Mouse (Mus musculus) kidney, postnatal 14 days (tissue): ENCODE results near the gene Arsb.

ENCODE experiments used
- DNase-seq: peaks from one replicate; pipeline ENCODE4 v3.0.0; 2022; ENCODE audit warnings: mixed read lengths

Gene Arsb

DNA sequence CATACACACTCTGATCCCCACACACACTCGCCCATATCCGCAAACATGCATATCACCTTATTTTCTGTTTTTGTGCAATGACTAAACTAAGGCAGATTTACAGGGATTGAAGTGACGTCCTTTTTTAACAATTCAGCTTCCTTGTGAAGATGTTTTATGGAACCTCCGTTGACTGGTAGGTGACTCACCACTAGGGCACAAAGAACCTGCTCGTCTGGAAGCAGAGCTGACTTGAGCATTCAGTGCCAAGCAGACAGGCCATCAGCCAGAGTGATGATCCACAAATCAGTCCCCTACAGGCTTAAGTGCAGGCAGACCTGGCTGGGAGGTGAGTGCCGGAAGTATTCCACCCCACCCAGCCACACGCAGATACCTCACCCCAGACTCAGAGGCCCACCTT is 120.7 kb downstream of the Arsb start:
- no peak for DNase-seq

DNA sequence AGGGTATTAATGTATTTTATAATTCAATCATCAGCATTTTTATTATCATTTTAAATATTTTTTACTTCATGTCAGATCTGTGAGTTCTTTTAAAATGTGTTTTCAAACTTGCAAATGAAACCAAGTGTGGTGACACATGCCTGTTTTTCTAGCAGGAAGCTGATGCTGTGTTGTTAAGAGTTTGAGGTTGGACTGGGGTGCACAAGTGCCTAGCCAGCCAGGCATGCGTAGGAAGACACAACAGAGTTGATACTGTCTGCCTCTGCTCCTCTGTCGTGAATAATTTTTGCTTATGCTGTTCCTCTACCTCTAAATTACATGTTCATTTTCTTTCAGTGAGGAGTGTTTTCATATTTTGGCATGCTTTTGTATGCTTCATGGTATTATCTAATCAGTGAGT is 122.7 kb downstream of the Arsb start:
- DNase-seq: no peak

DNA sequence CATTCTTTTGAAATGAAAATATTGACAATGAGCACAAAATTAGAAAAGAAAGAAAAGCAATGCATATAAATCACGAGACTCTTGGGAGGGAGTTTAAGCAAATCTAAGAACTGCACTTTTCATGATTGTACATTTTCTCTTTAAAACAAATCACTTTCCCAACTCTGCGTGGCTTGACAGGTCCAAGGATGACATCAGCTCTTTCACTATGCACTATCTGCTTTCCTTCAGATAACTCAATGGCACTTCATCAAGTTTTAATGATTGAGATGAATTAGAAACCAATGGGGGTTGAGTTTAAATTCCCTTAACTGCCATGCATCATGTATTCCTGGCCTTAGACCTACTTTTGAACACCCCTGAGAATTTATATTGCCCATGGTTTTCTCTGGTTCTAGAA is 124.0 kb downstream of the Arsb start:
- no peak for DNase-seq

DNA sequence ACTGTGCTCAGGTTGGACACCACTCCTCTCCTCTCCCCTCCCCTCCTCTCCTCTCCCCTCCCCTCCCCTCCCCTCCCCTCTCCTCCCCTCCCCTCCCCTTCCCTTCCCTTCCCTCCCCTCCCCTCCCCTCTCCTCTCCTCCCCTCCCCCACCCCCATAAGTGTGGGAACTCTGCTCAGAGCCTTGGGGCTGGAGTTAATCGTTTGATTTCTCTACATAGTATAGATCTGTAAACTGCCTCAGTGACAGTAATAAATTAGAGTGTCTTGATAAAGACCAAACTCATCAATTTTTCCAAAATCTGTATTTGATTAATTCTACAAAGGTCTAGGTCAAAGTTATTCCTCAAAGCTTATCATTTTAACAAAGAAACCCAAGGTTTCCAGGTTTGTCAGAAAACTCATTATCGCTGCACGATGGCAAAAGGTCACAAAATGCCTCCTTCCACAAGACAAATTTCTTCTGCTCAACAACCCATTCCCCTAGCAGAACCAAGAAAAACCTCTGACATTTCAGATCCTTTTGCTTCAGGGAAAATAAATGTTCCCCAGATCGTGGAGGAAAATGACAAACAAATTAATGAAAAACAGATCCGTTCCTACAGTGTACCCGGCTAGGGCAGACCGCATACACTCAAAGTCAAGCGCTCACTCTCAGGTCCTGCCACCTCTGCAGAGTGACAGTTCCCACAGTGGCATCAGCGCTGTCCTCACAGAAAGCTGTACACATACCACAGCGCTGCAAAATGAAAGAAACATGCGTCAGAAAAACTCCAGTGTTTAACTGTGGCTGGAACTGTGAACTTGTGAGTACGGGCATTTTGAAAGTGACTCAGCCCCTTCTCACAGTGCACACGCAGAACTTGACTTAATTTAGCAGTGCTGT is 126.8 kb downstream of the Arsb start:
- no peak for DNase-seq

DNA sequence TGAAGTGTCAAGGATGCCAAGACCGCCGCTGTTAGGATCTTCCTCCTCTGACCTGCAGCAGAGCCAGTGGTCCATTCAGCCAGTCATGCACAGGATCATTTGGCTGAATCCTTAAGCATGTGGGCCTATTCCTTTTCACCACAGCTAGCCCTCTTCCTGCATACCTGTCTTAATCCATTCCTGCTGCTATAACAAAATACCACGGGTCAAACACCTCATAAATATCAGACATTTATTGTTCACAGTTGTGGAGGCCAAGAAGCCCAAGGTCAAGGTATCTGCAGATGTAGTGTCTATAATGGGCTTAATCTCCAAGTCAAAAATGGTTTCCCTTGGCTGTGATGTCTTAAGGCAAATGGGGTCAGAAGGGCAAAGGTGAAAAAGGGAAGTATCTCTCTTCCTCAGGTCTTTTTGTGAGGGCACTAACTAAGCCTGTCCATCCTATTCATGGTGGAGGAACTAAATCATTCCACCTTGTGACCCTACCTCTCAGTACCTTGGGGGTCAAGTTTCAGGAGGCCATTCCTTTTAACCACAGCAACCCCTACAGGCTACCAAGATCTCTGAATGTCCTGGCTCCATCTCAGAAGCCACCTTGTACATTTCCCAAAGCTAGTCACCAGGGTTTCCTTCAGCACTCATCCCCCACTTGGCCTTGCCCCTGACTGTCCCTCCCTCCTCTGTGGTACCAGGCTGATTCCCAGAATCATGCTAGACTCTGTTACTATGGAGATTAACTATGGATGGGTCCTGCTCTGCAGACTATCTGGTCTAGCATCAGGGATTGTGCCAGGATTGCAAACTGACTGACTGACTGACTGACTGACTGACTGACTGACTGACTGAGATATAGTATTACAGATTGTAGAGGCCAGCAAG is 128.2 kb downstream of the Arsb start:
- no peak for DNase-seq

DNA sequence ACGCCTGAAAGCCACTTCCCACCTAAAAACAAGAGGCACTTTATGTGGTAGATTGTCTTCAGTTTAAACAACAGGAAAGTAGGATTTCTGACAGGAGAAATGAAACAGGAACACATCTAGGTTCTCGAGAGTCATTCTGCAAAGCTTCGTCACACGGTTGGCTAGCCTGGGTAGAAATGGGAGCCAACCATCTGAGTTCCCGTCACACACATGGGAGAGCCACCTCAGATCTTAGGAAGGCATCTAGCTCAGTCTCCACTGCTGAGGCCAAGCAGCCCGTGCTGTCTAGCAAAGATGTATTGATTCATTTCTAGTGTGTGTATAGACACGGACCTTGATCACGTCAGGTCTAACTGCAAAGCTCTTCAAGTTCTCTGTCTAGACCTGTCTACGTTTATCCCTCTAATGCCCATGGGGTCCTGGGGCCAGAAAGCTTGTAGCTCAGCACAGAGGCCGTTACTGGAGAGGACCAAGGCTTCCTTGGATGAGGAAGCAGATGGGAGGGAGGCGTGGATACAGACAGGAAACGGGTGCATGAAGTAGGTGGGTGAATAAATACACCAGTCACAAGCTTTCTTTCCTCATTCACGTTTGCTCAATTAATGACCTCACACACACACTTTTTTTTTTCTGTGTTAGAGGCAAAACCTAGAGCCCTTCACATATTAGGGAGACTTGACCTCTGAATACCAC is 129.7 kb downstream of the Arsb start:
- no peak for DNase-seq

DNA sequence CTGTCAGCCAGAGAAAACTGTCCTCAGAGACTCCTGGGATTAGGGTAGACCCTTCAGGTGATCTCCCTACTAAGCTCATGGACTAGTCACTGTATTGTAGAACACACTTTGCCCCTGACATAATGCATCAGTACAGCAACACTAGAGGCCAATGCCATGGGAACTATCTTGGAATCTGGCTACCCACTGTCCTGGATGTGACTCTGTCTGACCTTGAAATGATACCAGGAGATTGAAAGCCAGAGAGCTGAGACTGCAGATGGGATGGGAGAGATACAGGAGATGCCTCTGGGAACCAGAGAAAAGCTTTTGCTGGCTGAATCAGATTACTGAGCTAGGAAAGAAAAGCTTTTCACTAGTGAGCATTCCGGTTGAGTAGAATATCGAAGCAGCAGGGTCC is 130.7 kb downstream of the Arsb start:
- no peak for DNase-seq

DNA sequence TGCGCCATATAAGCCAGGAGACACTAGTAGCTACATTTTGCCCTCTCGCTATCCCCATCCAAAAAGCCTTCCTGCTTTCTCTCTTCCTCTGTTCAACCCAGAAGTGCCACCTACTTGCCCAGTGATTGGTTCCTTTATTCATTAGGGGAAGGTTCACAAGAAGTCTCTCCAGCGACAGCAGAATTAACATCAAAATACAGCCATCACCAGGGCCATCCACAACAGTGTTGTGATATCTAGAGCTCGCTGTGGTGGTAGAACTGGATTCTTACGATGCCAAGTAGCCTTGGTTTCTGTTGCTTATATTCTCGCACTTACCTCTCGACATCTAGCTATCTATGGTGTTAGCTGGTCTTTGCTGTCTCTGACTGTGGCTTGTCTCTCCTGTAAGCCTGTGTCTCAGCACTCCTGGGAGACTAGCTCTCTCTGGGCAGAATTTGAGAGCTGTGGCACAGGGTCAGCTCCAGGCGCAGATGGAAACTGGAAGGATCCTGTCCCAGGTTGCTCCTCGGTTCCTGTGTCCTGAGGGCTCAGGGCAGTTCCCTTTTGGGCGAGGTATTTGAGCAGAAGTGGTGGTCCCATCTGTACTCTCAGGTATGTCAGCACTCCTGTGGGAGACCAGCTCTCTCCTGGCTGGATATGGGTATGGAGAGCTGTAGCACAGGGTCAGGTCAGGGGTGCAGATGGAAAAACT is 135.3 kb downstream of the Arsb start:
- DNase-seq: no peak

DNA sequence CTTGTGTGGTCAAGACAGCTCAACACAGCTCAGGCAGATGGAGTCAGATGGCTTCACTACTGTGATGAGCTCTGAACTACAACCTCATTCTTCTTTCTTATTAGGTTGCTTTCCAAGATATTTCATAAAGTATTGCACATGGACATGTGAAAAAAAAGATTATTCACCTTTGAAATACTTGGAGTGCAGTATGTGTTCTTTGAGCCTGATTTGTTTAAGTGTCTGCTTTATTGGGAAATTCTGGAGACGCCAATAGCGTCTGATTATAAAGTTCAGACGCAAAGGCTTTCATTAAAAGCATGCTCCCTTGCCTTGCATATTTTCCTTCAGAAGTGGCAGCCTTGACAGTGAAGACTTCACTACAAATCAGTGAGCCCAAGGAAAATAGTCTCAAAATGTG is 136.5 kb downstream of the Arsb start:
- no peak for DNase-seq

DNA sequence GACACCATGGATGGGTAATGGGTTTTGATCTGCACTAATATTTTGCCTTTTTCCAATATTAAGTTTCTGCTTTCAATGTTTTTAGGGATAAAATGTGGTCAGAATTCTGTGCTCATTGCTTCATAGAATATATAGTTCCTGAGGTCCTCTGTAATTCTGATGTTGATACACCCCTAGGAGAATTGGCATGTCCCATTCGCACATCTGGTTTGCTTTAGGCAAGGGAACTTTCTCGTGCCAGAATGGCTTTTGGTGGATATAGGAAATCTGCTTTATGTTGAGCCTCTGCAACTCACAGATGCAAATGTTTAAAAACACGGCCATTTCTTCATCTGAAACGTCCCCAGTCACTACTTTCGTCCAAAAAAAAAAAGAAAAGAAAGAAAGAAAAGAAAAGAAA is 138.4 kb downstream of the Arsb start:
- no peak for DNase-seq

DNA sequence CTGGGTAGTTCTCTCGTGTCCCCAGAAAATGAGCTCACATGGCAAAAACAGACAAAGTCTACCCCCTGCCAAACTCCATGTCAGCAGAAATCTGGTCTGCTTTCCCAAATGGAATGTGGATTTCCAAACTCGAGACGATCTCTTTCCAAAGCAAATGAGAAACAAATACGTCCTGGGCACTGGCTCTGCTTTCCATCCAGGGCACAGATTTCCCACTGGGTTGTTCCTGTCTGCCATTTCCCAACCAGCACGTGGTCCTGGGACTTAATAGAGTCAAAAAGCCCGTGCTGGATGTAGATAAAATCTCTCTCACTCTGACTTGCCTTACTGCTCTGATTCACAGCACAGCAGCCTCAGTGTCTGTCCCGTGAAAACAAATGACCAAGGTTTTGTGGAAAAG is 139.6 kb downstream of the Arsb start:
- peak; percentile 29 for DNase-seq

DNA sequence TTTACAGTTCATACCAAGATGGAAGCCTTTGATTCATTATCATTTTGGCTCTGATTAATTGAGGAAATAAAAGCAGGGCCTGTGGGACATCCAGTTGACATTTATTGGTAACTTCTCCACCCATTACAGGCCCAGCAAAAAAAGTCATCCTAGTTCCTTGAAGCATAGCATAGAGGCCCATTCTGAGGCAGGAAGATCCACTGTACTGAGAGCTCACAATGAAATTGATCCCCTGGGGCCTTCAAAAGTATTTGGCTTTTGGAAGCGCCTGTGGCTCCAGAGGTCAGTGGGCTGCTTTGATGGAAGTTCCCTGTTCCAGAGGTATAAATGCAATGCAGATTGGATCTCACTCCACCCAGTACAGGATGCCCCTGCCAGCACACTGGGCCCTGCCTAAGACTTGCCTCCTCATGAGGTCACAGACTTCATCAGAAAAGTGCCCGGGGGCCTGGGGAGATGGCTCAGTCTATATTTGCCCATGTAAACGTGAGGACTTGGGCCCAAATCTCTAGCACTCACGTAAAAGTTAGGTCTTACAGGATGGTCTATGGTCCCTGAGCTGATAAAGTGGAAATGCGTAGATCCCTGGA is 141.0 kb downstream of the Arsb start:
- DNase-seq: no peak

DNA sequence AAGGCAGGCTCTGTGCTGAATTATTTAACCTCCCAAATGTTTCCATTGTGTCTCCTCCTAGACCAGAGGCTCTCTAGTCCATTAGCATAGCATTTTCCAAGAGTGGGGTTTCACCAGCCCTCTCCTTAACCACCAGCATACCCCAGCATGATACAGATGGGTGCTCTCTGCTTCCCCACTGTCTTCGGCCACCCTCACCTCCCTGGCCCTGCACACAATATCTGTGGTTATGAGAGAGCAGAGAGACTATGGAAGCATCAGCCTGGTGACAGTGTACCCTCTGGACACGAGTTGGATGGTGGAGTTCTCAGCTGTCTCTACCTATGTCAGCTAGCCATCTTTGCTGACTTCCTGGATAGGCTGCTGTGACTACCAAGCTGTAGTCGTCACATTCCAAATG is 142.8 kb downstream of the Arsb start:
- no peak for DNase-seq

DNA sequence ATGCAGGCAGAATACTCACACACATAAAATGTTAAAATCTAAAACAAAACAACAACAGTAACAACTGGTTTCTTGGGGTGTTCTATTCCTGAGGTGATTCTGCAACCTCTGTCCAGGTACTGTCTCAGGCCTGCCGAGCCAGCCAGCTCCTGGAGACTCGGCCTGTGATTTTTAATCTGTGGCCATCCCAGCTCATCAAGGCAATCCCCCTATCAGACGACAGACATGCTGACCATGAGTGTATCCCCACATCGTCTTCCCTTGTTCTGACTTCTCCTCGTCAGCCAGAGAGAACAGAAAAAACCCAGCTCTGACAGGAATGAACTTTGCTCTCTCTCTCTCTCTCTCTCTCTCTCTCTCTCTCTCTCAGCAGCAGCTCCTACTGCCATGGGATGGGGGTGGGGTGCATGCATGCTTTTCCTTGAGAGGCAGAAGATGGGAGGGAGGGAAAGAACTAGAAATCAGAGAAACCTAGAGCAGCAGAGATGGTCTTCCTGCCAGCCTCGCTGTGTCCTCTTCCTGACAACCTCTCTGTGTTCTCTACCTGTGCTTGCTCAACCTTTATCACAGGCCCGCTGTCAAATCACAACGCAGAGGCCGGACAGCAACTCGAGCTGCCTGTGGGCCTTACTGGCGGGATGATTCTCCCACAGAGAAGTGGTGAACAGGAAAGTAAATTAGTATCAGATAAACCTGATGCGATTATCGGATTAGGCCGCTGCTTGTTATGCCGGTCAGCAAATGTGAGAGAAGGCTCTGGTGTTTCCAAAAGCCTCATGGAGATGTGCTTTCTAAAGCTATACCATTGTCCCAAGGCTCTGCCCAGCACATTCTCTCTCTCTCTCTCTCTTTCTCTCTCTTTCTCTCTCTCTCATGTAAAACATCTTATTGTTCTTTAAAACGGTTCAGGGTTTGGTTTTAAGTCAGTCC is 144.5 kb downstream of the Arsb start:
- peak; percentile 42 for DNase-seq

DNA sequence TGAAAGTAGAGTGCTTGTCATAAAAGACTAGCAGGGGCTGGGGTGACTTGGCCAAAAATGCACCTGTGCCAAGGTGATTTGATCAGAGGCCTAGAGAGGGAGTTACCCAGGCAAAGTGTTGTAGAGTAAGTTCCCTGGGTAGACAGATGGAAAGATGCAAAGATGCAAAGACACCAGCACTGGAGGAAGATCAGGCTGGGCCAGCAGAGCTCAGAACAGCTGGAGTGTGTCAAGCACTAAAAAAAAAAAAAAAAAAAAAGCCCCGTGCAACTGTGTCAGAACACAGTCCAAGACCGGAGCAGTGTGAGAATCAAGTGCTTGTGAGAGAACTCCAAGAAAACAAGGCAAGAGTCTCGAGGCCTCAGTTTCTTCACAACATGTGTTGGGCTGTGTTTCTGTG is 148.1 kb downstream of the Arsb start:
- DNase-seq: no peak

DNA sequence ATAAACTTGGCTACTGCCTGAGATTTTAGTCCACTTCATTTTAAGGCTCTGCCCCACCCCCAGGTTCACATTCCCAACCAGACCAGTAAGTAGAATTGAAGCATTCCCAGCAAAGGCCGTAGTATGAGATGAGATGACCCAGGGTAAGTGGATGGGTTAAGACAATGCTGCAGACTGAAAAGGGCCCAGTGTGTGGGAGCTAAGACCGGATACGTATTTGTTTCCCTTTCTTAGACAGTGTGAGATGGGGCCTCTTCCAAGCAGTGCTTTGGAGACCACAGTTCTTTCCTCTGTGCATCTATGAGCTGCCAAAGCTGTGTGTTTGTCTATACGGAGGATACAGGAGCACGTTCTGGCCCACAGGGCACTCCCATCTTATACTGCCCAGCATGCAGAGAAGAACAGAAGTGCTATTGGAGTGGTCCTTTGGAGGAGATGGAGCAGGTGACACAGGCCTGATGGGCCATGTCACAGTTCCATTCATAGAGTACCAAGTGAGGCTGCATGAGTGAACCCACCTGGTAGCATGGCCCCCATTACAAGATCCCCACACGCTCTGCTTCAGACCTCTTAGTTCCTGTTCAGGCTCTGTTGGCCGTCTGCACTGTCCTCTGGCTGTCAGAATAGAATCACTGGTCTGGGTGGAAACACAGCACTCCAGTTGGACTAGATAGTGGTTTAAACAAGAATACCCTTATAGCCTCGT is 148.8 kb downstream of the Arsb start:
- DNase-seq: no peak

DNA sequence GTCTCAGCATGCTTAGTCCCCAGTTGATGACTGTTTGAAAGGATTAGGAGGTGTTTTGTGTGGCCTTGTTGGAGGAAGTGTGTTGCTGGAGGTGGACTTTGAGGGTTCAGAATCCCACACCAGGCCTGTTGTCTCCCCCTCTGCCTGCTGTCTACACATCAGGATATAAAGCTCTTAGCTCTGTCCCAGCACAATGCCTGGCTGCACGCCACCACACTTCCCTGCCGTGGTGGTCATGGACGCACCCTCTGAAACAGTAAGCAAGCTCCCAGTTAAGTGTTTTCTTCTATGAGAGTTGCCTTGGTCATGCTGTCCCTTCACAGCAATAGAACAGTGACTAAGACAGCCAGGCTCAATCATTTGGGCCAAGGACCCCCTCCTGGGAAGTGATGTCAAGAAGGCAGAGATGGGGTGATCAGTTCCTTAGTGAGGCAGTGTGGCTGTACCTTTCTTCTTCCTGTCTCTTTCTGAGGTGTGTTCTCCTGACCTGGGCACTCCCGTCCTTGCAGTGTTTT is 149.4 kb downstream of the Arsb start:
- DNase-seq: peak; percentile 45

DNA sequence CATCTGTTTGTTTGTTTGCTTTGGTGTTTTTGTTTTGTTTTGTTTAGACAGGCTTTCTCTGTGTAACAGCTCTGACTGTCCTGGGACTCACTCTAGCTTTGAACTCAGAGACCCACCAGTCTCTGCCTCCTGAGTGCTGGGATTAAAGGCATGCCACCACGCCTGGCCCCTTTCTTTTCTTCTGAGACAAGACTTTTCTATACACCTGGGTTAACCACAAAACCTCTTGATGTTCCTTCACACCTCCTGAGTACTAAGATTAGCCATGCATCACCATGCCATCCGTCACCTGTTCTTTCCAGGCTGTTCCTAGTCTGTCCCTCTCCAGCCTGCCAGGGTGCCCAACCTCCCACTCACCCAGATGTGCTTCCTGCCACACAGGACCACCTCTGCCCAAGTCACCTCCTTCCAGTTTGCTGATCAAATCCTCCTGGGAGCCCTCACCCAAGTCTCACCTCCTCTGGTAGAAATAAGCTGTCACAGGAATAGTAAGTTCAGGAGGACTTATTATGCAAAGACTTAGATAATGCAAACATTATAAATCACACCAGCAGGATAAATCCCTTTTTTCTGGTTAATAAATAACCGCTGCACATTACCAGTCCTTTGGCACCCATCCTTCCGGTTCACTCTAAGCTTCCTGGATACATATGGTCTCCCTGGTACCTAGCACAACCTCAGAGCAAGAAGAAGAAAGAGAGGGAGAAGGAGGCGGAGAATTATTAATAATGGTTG is 150.6 kb downstream of the Arsb start:
- DNase-seq: no peak

DNA sequence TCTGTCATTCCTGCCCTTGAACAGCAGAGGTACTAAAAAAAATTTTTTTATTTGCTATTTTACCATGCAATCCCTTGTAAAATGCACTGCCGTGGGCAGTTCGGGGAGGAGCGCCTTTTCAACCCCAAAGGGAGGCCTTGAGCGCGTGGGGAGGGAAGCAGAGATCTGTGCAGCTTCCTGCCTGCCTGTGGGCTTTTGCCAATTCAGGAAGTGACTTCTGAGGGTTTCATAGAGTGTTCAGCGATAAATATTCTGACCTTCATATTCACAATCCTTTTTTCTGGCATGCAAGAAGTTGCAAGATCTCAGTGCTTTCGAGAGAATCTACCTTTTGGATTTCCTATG is 151.1 kb downstream of the Arsb start:
- DNase-seq: peak; percentile 76
